Mouse (Mus musculus): ENCODE data around the gene Eef1akmt3. TPM values are rescaled to one million over a fixed set of nuclear protein-coding genes. Genes with fewer than 3 reads are reported as not detected.
"Not testable (repeated sequence)": the region's sequence is repeated elsewhere in the genome, so short reads cannot be mapped to it uniquely, and the experiment has no call there.

Eef1akmt3 gene
- total and polyA plus RNA-seq, 2 experiments from 2014 or later: 0.14 to 0.15 TPM

DNA sequence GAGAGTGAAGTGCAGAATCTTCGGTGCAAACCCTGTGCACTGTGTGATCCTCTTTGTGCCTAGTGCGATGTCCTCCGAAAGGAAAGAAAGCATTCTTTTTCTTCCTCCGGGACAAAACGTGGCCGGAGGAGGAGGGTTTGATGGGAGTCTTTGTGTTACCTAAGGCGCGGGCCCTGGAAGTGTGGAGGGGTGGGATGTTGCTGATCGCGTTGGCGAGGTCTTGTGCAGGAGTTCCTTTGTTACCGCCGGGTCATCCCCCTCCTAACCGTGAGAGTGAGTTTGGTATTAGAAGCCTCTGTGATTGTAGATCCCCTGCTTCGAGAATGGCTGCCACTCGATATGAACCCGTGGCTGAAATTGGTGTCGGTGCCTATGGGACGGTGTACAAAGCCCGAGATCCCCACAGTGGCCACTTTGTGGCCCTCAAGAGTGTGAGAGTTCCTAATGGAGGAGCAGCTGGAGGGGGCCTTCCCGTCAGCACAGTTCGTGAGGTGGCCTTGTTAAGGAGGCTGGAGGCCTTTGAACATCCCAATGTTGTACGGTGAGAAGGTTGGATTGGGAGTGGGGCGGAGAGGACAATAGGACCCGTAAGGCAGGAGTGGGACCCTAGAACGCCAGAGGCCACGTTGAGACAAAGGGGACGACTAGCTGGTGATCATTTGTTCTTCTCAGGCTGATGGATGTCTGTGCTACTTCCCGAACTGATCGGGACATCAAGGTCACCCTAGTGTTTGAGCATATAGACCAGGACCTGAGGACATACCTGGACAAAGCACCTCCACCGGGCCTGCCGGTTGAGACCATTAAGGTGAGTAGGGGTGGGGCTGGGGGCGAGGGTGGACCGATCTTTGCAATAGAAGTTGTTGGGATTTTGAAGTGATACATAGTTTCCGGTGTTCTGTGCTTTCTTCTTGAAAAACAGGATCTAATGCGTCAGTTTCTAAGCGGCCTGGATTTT lies 22.9 kb upstream of the Eef1akmt3 start:
- Histone ChIP-seq H3K4me1 (ENCODE audit: insufficient read depth) (peaks cover 21% of the 10 kb centered on the region), H3K9me3 (ENCODE audit: low read length) (no peaks in the 10 kb centered on the region), H3K4me2 (ENCODE audit: low read depth) (peak overlapping the region; percentile 88), H3K27me3 (ENCODE audit: insufficient read depth, low read length) (no peaks in the 10 kb centered on the region), H3K36me3 (ENCODE audit: insufficient read depth) (peaks cover 42% of the 10 kb centered on the region), H3K4me3 (ENCODE audit: low read depth, low read length) (peak overlapping the region; percentile 91), H3K27ac (ENCODE audit: low read depth, low read length) (peak overlapping the region; percentile 96), H3K9ac (peak overlapping the region; percentile 94)
- 12% methylated on average over 37 of the region's 37 CpGs for WGBS
- ATAC-seq (peak; percentile 1; the same call in 1 of the 2 replicates), DNase-seq (no peak)
- TF ChIP-seq CTCF (IDR thresholded peaks at IDR 0.05; ENCODE audit: low read depth): no peak

DNA sequence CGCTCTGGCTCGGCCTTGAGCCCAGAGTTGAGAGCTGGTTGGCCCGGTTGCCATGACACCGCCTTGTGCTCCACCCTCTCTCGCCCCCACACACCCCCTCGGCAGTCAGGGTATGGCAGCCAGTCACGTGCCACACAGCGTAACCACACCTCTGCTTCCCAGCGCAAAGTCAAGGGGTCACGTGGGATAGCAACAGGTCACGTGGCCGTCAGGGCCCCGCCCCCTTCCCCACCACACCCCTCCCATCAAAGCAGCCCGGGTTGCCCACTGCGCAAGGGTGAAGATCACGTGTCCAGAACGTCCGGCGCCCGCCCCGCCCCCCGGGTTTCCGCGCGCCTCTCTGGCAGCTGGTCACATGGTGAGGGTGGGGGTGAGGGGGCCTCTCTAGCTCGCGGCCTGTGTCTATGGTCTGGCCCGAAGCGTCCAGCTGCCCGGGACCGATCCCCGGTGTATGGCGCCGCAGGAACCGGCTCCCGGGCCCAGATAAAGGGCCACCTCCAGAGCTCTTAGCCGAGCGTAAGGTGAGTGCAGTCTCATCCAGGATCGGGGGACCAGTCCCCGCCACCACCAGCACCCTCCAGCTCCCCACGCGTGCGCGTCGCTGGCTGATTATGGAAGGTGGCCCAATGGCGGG lies 22.0 kb upstream of the Eef1akmt3 start, which contains the start of gene Cdk4:
Gene Cdk4 (plus strand): TSS at position 296 of the 634 bp plus-strand sequence.
- DNase-seq (peak; percentile 99), ATAC-seq (peak; percentile 89)
- 1% methylated on average over 46 of the region's 46 CpGs for whole genome bisulfite sequencing
- Histone ChIP-seq H3K9me3 (ENCODE audit: low read length) (no peaks in the 10 kb centered on the region), H3K4me3 (ENCODE audit: low read depth, low read length) (peak within 1 kb of the TSS; percentile 91), H3K4me2 (ENCODE audit: low read depth) (peak within 1 kb of the TSS; percentile 88), H3K9ac (peak within 1 kb of the TSS; percentile 94), H3K36me3 (ENCODE audit: insufficient read depth) (peaks cover 37% of the 10 kb centered on the region), H3K27ac (ENCODE audit: low read depth, low read length) (peak within 1 kb of the TSS; percentile 96), H3K4me1 (ENCODE audit: insufficient read depth) (peaks cover 15% of the 10 kb centered on the region), H3K27me3 (ENCODE audit: insufficient read depth, low read length) (no peaks in the 10 kb centered on the region)
- TF ChIP-seq CTCF (IDR thresholded peaks at IDR 0.05; ENCODE audit: low read depth): 0 out of 2 replicates have a peak, but pooled peaks have one; percentile 0

DNA sequence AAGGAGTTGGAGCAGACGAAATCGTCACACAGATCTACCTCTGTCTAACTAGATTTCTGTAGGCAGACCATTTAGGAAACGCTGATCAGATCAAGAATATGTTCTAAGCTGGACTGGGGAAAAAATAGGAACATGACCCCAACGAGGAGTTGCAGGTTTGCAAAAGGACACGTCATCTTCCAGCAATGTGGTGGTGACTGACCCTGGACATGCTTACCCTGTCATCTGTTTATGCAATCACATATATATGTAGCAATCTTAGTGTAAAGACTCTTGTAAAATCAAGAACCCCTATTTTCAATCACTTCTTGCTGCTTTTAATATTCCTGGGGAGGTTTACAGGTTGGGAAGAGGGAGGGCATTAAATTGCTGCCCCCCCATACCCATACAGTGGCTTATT lies 21.2 kb upstream of the Eef1akmt3 start:
- WGBS: 73% methylated on average over 5 of the region's 5 CpGs
- no peak for TF ChIP-seq CTCF (IDR thresholded peaks at IDR 0.05; ENCODE audit: low read depth)
- Histone ChIP-seq H3K4me1 (ENCODE audit: insufficient read depth) (peaks cover 20% of the 10 kb centered on the region), H3K4me2 (ENCODE audit: low read depth) (peak overlapping the region; percentile 88; the same call in 1 of the 2 replicates), H3K9me3 (ENCODE audit: low read length) (no peaks in the 10 kb centered on the region), H3K27me3 (ENCODE audit: insufficient read depth, low read length) (no peaks in the 10 kb centered on the region), H3K4me3 (ENCODE audit: low read depth, low read length) (no peak overlapping the region), H3K27ac (ENCODE audit: low read depth, low read length) (peak overlapping the region; percentile 83), H3K36me3 (ENCODE audit: insufficient read depth) (peaks cover 34% of the 10 kb centered on the region), H3K9ac (no peak overlapping the region; the same call in 1 of the 2 replicates)
- ATAC-seq: no peak
- no peak for DNase-seq

DNA sequence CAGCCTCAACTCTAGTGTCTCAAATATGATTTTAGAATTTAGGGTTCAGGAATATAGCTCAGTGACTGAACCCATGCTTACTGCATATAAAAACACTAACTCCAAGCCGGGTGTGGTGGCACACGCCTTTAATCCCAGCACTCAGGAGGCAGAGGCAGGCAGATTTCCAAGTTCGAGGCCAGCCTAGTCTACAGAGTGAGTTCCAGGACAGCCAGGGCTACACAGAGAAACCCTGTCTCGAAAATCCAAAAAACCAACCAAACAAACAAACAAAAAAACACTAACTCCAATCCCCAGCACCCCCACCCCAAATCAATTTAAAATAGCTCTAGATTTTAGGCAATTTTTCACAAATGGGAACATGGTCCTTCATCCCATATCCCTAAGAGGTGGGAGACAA lies 20.8 kb upstream of the Eef1akmt3 start:
- H3K4me3 ChIP-seq (ENCODE audit: low read depth, low read length); ATAC-seq; H3K9ac ChIP-seq; H3K27me3 ChIP-seq (ENCODE audit: insufficient read depth, low read length); DNase-seq; H3K9me3 ChIP-seq (ENCODE audit: low read length); H3K4me2 ChIP-seq (ENCODE audit: low read depth): not testable (repeated sequence)
- Histone ChIP-seq H3K27ac (ENCODE audit: low read depth, low read length) (peak overlapping the region; percentile 83; the same call in 1 of the 2 replicates), H3K4me1 (ENCODE audit: insufficient read depth) (peaks cover 20% of the 10 kb centered on the region), H3K36me3 (ENCODE audit: insufficient read depth) (peaks cover 34% of the 10 kb centered on the region)
- 91% methylated on average over 4 of the region's 4 CpGs for WGBS

DNA sequence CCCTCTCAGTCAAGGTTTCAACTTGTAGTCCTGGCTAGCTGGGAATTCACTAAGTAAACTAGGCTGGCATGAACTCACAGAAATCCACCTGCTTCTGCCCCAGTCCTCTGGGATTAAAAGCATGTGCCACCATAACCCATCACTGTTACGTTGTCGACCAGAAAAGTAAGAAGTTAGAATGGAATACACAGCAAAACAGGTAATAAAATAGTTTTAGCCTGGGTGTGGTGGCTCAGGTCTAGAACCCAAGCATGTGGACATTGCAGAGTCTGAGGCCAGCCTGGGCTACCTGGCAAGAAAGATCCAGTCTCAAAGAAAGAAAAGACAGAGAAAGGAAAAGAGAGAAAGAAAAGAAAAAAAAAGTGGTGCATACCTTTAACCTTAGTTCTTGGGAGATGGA lies 20.2 kb upstream of the Eef1akmt3 start:
- DNase-seq (no peak), ATAC-seq (no peak)
- Histone ChIP-seq H3K9me3 (ENCODE audit: low read length) (no peaks in the 10 kb centered on the region), H3K36me3 (ENCODE audit: insufficient read depth) (peaks cover 33% of the 10 kb centered on the region), H3K4me1 (ENCODE audit: insufficient read depth) (peaks cover 20% of the 10 kb centered on the region), H3K27me3 (ENCODE audit: insufficient read depth, low read length) (no peaks in the 10 kb centered on the region), H3K27ac (ENCODE audit: low read depth, low read length) (peak overlapping the region; percentile 96), H3K4me3 (ENCODE audit: low read depth, low read length) (peak overlapping the region; percentile 88; the same call in 1 of the 2 replicates), H3K4me2 (ENCODE audit: low read depth) (peak overlapping the region; percentile 88), H3K9ac (peak overlapping the region; percentile 96; the same call in 1 of the 2 replicates)
- WGBS: 56% methylated on average over 2 of the region's 2 CpGs
- no peak for TF ChIP-seq CTCF (IDR thresholded peaks at IDR 0.05; ENCODE audit: low read depth)

DNA sequence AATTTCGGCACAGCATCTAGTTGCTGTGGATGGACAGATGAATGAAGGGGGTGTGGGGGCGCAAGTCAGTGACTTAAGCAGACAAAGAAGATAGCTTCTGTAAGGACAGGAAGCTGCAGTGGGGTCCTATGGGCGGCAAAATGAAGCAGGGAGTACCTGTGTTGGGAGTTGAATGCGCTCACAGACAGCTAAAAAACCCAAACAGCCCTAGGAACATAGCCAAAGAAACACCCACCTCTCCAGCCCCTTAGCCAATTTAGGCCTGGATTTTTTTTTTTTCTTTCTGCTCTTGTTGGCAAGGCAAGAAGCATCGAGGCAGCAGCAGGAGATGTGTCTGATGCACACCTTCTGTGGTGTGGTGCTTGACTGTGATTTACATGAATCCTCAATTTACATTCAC lies 19.8 kb upstream of the Eef1akmt3 start:
- DNase-seq (peak; percentile 63), ATAC-seq (no peak)
- Histone ChIP-seq H3K27me3 (ENCODE audit: insufficient read depth, low read length) (no peaks in the 10 kb centered on the region), H3K4me2 (ENCODE audit: low read depth) (peak overlapping the region; percentile 88), H3K4me1 (ENCODE audit: insufficient read depth) (peaks cover 20% of the 10 kb centered on the region), H3K36me3 (ENCODE audit: insufficient read depth) (peaks cover 33% of the 10 kb centered on the region), H3K9me3 (ENCODE audit: low read length) (no peaks in the 10 kb centered on the region), H3K27ac (ENCODE audit: low read depth, low read length) (peak overlapping the region; percentile 96), H3K9ac (peak overlapping the region; percentile 96), H3K4me3 (ENCODE audit: low read depth, low read length) (peak overlapping the region; percentile 88)
- WGBS: 10% methylated on average over 5 of the region's 5 CpGs
- no peak for TF ChIP-seq CTCF (IDR thresholded peaks at IDR 0.05; ENCODE audit: low read depth)

All from forebrain, postnatal 0 days (tissue).